Mouse (Mus musculus): ENCODE results near the gene Slc3a2. TPM values are rescaled to one million over a fixed set of nuclear protein-coding genes. Genes with fewer than 3 reads are reported as not detected.
A peak's percentile ranks its signal among the peaks of the same experiment; 100 is the strongest.

Slc3a2 gene
- 177 and 269 TPM in 2 replicates for total RNA-seq (2012; rRNA removed)
- total RNA-seq (2014; rRNA removed): 251 and 284 TPM in 2 replicates
- polyA plus RNA-seq (2012; ENCODE audit: insufficient read length, low read depth): 432 and 478 TPM in 2 replicates

- peak; percentile 98 for DNase-seq (ENCODE audit: extremely low read depth)
- Histone ChIP-seq H3K36me3 (replicated peaks in 1 of 2; ENCODE audit: control insufficient read depth in 1 of 2, insufficient read depth in 1 of 2, low read length in 1 of 2) (peaks cover 26 to 34% of the 10 kb centered on the region in 2 experiments), H3K4me3 (replicated peaks in 1 of 3; ENCODE audit: low read depth in 2 of 3, low read length in 2 of 3, poor library complexity in 1 of 3) (peak within 1 kb of the TSS; percentile 81 to 99 (median 87)), H3K4me1 (ENCODE audit: control insufficient read depth in 1 of 2, insufficient read depth in 2 of 2) (peaks cover 2 to 40% of the 10 kb centered on the region in 2 experiments; a peak in 3 of 4 replicates), H3K27me3 (replicated peaks) (no peaks in the 10 kb centered on the region), H3K27ac (ENCODE audit: insufficient read depth, low read depth) (peak within 1 kb of the TSS; percentile 93), H3K9me3 (replicated peaks; ENCODE audit: low read length) (no peaks in the 10 kb centered on the region), H3K79me2 (replicated peaks; ENCODE audit: control insufficient read depth, extremely low read depth, insufficient read depth, poor library complexity, severe bottlenecking) (peaks cover 40% of the 10 kb centered on the region), H3K4me2 (ENCODE audit: insufficient read depth, low read depth, poor library complexity, severe bottlenecking) (peak within 1 kb of the TSS; percentile 100), H3K9ac (ENCODE audit: insufficient read depth, low read depth) (peak within 1 kb of the TSS; percentile 100)
- in situ Hi-C loops (cut with MboI; ENCODE audit: low pct_ligation_motif_present, low pct_unique_long_range_greater_than_20kb, low sequenced_read_pairs): no loop called here
- TF ChIP-seq NELFE (IDR thresholded peaks at IDR 0.05; ENCODE audit: low read depth, low read length): peak; percentile 100
- TF ChIP-seq POLR2A (IDR thresholded peaks at IDR 0.05; ENCODE audit: low read depth, low read length): peak; percentile 98
- TF ChIP-seq ZMIZ1 (IDR thresholded peaks at IDR 0.05; ENCODE audit: low read depth, low read length): peak; percentile 99
- peak; percentile 85; the same call in 1 of the 2 replicates for TF ChIP-seq SIN3A (IDR thresholded peaks at IDR 0.05; ENCODE audit: low read length)
- TF ChIP-seq MAX (IDR thresholded peaks at IDR 0.05; ENCODE audit: low read length): peak; percentile 97
- peak; percentile 84 for TF ChIP-seq ZNF384 (IDR thresholded peaks at IDR 0.05; ENCODE audit: low read depth, low read length)
- TF ChIP-seq NRF1 (IDR thresholded peaks at IDR 0.05; ENCODE audit: low read depth, low read length): peak; percentile 92
- peak; percentile 62; the same call in 1 of the 2 replicates for TF ChIP-seq IRF4 (IDR thresholded peaks at IDR 0.05; ENCODE audit: low read depth, low read length)
- TF ChIP-seq USF1 (IDR thresholded peaks at IDR 0.05; ENCODE audit: low read depth, low read length): no peak
- 0 out of 2 replicates have a peak, but pooled peaks have one; percentile 16 for TF ChIP-seq ETS1 (conservative IDR thresholded peaks at IDR 0.05; ENCODE audit: low read depth, low read length)
- peak; percentile 95 for TF ChIP-seq TCF12 (IDR thresholded peaks at IDR 0.05; ENCODE audit: low read depth, low read length)
- TF ChIP-seq MXI1 (IDR thresholded peaks at IDR 0.05; ENCODE audit: low read depth, low read length): peak; percentile 73
- no peak for TF ChIP-seq CTCF (conservative IDR thresholded peaks at IDR 0.05 in 1 of 2, IDR thresholded peaks at IDR 0.05 in 1 of 2; ENCODE audit: low read depth in 2 of 2, low read length in 2 of 2)
- TF ChIP-seq ZKSCAN1 (IDR thresholded peaks at IDR 0.05; ENCODE audit: borderline replicate concordance, low read depth, low read length): no peak
- TF ChIP-seq KAT2A (IDR thresholded peaks at IDR 0.05; ENCODE audit: insufficient replicate concordance, low read length): peak; percentile 83; the same call in 1 of the 2 replicates
- TF ChIP-seq JUND (conservative IDR thresholded peaks at IDR 0.05; ENCODE audit: low read depth, low read length): peak; percentile 30; the same call in 1 of the 2 replicates
- TF ChIP-seq E2F4 (IDR thresholded peaks at IDR 0.05; ENCODE audit: insufficient replicate concordance, low read depth, low read length): peak; percentile 98
- TF ChIP-seq TBP (conservative IDR thresholded peaks at IDR 0.05; ENCODE audit: low read depth, low read length): peak; percentile 99
- TF ChIP-seq MYC (IDR thresholded peaks at IDR 0.05; ENCODE audit: low read depth, low read length): peak; percentile 100
- TF ChIP-seq RCOR1 (conservative IDR thresholded peaks at IDR 0.05; ENCODE audit: low read depth, low read length): no peak
- peak; percentile 99 for TF ChIP-seq POLR2AphosphoS2 (IDR thresholded peaks at IDR 0.05; ENCODE audit: low read depth, low read length)
- TF ChIP-seq GABPA (IDR thresholded peaks at IDR 0.05; ENCODE audit: insufficient replicate concordance, low read depth, low read length): no peak
- TF ChIP-seq HCFC1 (IDR thresholded peaks at IDR 0.05; ENCODE audit: low read depth, low read length): peak; percentile 86
- peak; percentile 25; the same call in 1 of the 2 replicates for TF ChIP-seq ELF1 (IDR thresholded peaks at IDR 0.05; ENCODE audit: low read depth, low read length)
- peak; percentile 48; the same call in 1 of the 2 replicates for TF ChIP-seq MEF2A (IDR thresholded peaks at IDR 0.05; ENCODE audit: borderline replicate concordance, low read depth, low read length)
- TF ChIP-seq MAFK (IDR thresholded peaks at IDR 0.05; ENCODE audit: insufficient replicate concordance, low read length): no peak
- dilution Hi-C loops (cut with MboI; ENCODE audit: extremely low pct_ligation_motif_present, extremely low pct_unique_long_range_greater_than_20kb, low sequenced_read_pairs): no loop called here
These were observed at the start of gene Slc3a2 for GRCm38 (mm10) chr19:8722907-8723573. Gene Slc3a2, minus strand, starts transcription at chr19:8723369.

Measured in CH12.LX (cell line).